Mouse (Mus musculus) embryo, embryonic 11 days (tissue): ENCODE data around the gene Gm44805.
A peak's percentile ranks its signal among the peaks of the same experiment; 100 is the strongest.

Experiments used
- DNase-seq: peaks from one replicate; pipeline ENCODE4 v3.0.0-alpha.2; 2015

The Gm44805 gene

GRCm38 (mm10) chr7:19698907-19699826 is 17.9 kb upstream of the Gm44805 start, which contains the start of gene Apoe:
Gene Apoe, minus strand, starts transcription at chr7:19699188.
- peak; percentile 74 for DNase-seq

- peak; percentile 73 for DNase-seq
Measured at GRCm38 (mm10) chr7:19697949-19698906, 17.0 kb upstream of the Gm44805 start.

GRCm38 (mm10) chr7:19696336-19696873 is 15.2 kb upstream of the Gm44805 start:
- DNase-seq = no peak

GRCm38 (mm10) chr7:19695881-19696280 is 14.7 kb upstream of the Gm44805 start:
- DNase-seq = no peak

GRCm38 (mm10) chr7:19695213-19695594 is 14.0 kb upstream of the Gm44805 start:
- no peak for DNase-seq

GRCm38 (mm10) chr7:19694336-19695212 is 13.4 kb upstream of the Gm44805 start:
- no peak for DNase-seq

- DNase-seq = peak; percentile 37
Measured at GRCm38 (mm10) chr7:19693421-19693820, 12.2 kb upstream of the Gm44805 start.

GRCm38 (mm10) chr7:19691873-19692865 is 10.9 kb upstream of the Gm44805 start, which contains the start of gene Apoc1:
Gene Apoc1, minus strand, starts transcription at chr7:19692660.
- DNase-seq = no peak

- DNase-seq = no peak
Measured at GRCm38 (mm10) chr7:19691434-19691833, 10.2 kb upstream of the Gm44805 start.

GRCm38 (mm10) chr7:19690845-19691244 is 9.6 kb upstream of the Gm44805 start:
- no peak for DNase-seq

GRCm38 (mm10) chr7:19688611-19689010 is 7.4 kb upstream of the Gm44805 start:
- no peak for DNase-seq

GRCm38 (mm10) chr7:19688101-19688500 is 6.9 kb upstream of the Gm44805 start:
- DNase-seq = no peak

GRCm38 (mm10) chr7:19686927-19687583 is 5.8 kb upstream of the Gm44805 start:
- DNase-seq = peak; percentile 35

- DNase-seq = no peak
Measured at GRCm38 (mm10) chr7:19686521-19686920, 5.3 kb upstream of the Gm44805 start.

- DNase-seq = no peak
Measured at GRCm38 (mm10) chr7:19685374-19685773, 4.2 kb upstream of the Gm44805 start.

- no peak for DNase-seq
Measured at GRCm38 (mm10) chr7:19683771-19684201, 2.6 kb upstream of the Gm44805 start.

GRCm38 (mm10) chr7:19682979-19683378 is 1.8 kb upstream of the Gm44805 start:
- DNase-seq = no peak

- DNase-seq = no peak
Measured at GRCm38 (mm10) chr7:19680702-19681101, 521 bp downstream of the Gm44805 start.

- DNase-seq = no peak
Measured at GRCm38 (mm10) chr7:19678901-19679300, 2.3 kb downstream of the Gm44805 start.

GRCm38 (mm10) chr7:19677872-19678271 is 3.4 kb downstream of the Gm44805 start, which contains the start of gene Apoc2:
Gene Apoc2, minus strand, starts transcription at chr7:19677941.
- no peak for DNase-seq
